Mouse (Mus musculus): ENCODE results near the gene Nr1h3. TPM values are rescaled to one million over a fixed set of nuclear protein-coding genes. Genes with fewer than 3 reads are reported as not detected.

Gene Nr1h3
- polyA plus RNA-seq, 1 experiment, result 8.8 TPM

DNA sequence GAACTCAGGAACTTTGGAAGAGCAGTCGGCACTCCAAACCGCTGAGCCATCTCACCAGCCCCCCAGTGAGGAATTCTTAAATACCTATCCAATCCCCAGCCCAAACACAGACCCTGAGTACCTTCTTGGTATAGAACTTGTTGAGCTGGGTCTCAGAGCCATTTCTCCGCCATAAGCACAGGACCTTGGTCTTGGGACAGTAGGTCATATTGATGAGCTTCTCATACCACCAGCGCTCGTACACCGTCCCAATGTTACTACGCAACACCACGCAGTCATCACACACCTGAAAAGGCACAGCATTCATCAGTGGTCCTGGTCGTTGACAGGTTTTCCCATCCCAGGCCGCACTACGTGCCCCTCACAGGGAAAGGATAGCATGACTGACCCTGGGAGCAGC is 59.2 kb downstream of the Nr1h3 start:
- DNase-seq (ENCODE audit: extremely low spot score in 1 of 2, low spot score in 1 of 2), result no peak

GRCm38 (mm10) chr2:91142920-91143319 is 59.7 kb downstream of the Nr1h3 start:
- DNase-seq (ENCODE audit: extremely low spot score in 1 of 2, low spot score in 1 of 2), result no peak

- no peak for DNase-seq (ENCODE audit: extremely low spot score in 1 of 2, low spot score in 1 of 2)
Observed at GRCm38 (mm10) chr2:91139764-91140163, 62.9 kb downstream of the Nr1h3 start.

GRCm38 (mm10) chr2:91139311-91139710 is 63.3 kb downstream of the Nr1h3 start:
- DNase-seq (ENCODE audit: extremely low spot score in 1 of 2, low spot score in 1 of 2), result no peak

- no peak for DNase-seq (ENCODE audit: extremely low spot score in 1 of 2, low spot score in 1 of 2)
Observed at GRCm38 (mm10) chr2:91137481-91137880, 65.2 kb downstream of the Nr1h3 start.

DNA sequence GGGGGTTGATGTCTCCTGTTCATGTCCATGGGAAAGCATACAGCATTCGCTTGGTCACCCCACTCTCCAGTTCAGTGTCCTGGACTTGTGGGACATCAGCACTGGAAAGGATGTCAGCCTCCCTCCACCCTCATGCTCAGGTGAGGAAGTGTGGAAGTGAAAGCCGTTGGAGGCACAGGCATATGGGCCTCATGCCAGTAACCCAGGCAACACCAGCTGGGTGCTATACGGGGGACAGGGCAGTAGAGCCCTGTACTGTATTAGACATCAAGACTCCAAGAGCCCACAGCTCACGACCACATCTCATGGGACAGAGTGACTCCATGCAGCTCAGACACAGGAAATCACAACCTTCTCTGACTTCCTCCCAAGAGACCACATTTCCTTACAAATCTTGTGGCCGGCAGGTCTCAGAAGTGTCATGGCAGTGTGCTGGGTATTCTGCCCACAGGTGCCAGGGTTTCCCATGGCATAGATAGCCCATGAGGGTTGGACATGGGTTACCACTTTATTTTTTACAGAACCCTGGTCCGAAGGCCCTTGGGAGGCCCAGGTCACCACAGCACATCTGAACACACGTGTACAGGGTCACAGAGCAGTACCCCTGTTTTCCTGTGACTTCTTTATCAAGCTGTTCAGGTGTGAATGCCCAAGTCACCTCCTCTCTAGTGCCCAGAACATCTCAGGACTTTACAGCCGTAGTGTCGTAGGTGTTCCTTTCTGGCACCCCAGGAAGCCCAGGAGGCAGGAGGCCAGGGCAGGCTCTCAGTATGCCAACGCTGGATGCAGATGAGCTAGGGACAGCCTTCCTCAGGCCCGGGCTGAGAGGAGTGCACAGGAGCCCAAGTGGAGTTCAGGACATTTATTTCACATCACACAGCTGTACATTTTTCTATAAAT is 65.9 kb downstream of the Nr1h3 start:
- no peak for DNase-seq (ENCODE audit: extremely low spot score in 1 of 2, low spot score in 1 of 2)

Other genes with a start within 250 kb of the Nr1h3 start
- 1.1 and 1.7 TPM in 2 replicates for gene Rapsn, start 167.2 kb downstream of the Nr1h3 start, polyA plus RNA-seq (2012; rRNA removed)
- 183 and 195 TPM in 2 replicates for gene Psmc3, start 148.8 kb downstream of the Nr1h3 start, polyA plus RNA-seq (2012; rRNA removed)
- 53.8 and 54.3 TPM in 2 replicates for gene Slc39a13, start 132.4 kb downstream of the Nr1h3 start, polyA plus RNA-seq (2012; rRNA removed)
- gene Spi1, start 120.4 kb downstream of the Nr1h3 start, polyA plus RNA-seq (2012; rRNA removed), result 9.7 and 12.0 TPM in 2 replicates
- gene Mybpc3, start 84.7 kb downstream of the Nr1h3 start, polyA plus RNA-seq (2012; rRNA removed), result 0.30 and 0.61 TPM in 2 replicates
- gene Madd, start 19.0 kb downstream of the Nr1h3 start, polyA plus RNA-seq (2012; rRNA removed), result 142 and 155 TPM in 2 replicates
- gene Acp2, start 51 bp upstream of the Nr1h3 start, polyA plus RNA-seq (2012; rRNA removed), result 30.4 and 35.6 TPM in 2 replicates
- gene Ddb2, start 34.1 kb upstream of the Nr1h3 start, polyA plus RNA-seq (2012; rRNA removed), result 37.8 and 39.2 TPM in 2 replicates
- gene Pacsin3, start 53.1 kb upstream of the Nr1h3 start, polyA plus RNA-seq (2012; rRNA removed), result 70.8 and 81.0 TPM in 2 replicates
- 39.1 and 42.0 TPM in 2 replicates for gene Arfgap2, start 62.1 kb upstream of the Nr1h3 start, polyA plus RNA-seq (2012; rRNA removed)
- 114 and 119 TPM in 2 replicates for gene 1110051M20Rik, start 241.9 kb upstream of the Nr1h3 start, polyA plus RNA-seq (2012; rRNA removed)

Measured in frontal cortex, adult 2 months (tissue).